Mouse (Mus musculus) small intestine, adult 2 months (tissue): ENCODE data around the gene AC124502.3.

Experiments
- CTCF ChIP-seq: fragments of 200-500 bp; IDR thresholded peaks from 2 replicates; pipeline ENCODE4 v1.5.1; 2012; ENCODE audit warnings: low read depth, mild to moderate bottlenecking, control low read depth, inconsistent platforms, low read length, moderate library complexity, mixed read lengths; ENCODE audit not compliant: insufficient replicate concordance, insufficient read length; ENCODE audit errors: extremely low read depth
- POLR2A ChIP-seq: fragments of 200-500 bp; IDR thresholded peaks from 2 replicates; pipeline ENCODE4 v1.6.1; 2012; ENCODE audit warnings: low read depth, mild to moderate bottlenecking, control low read depth, inconsistent platforms, low read length, moderate library complexity

- TF ChIP-seq POLR2A (no peak), CTCF (no peak)
These were observed 59.9 kb downstream of the AC124502.3 start, which contains the start of gene Cnih2 for GRCm38 (mm10) chr19:5098363-5099143.
